Mouse (Mus musculus) cerebellum, adult 2 months (tissue): ENCODE measurements around the gene Slamf7.

Experiments used
- CTCF ChIP-seq: fragments of 200-500 bp; IDR thresholded peaks from 2 replicates; pipeline ENCODE4 v1.5.1; 2011; ENCODE audit warnings: low read depth, mild to moderate bottlenecking, control low read depth, low read length, moderate library complexity, borderline replicate concordance; ENCODE audit not compliant: insufficient read depth
- POLR2A ChIP-seq: fragments of 200-500 bp; IDR thresholded peaks from 2 replicates; pipeline ENCODE4 v1.6.1; 2011; ENCODE audit warnings: low read length, control low read depth, borderline replicate concordance; ENCODE audit not compliant: insufficient read depth

- TF ChIP-seq CTCF, result no peak
- TF ChIP-seq POLR2A, result no peak
Observed at GRCm38 (mm10) chr1:171584584-171584983, 68.3 kb downstream of the Slamf7 start.
